Mouse (Mus musculus) midbrain, embryonic 10.5 days (tissue): ENCODE measurements around the gene Sec24b. TPM values are rescaled to one million over a fixed set of nuclear protein-coding genes. Genes with fewer than 3 reads are reported as not detected.

Experiments used
- polyA plus RNA-seq: library from polyadenylated mRNA; unstranded; fragments of >200 nt; fragmentation: Nextera tagmentation; extraction: Ambion mirVana; gene quantifications from 2 replicates; pipeline ENCODE4 v1.2.1, GENCODE M21; 2016

The Sec24b gene
- polyA plus RNA-seq, 1 experiment from 2014 or later = 32.4 TPM

Other genes starting within 250 kb of the Sec24b start
- gene Rrh, start 239.0 kb downstream of the Sec24b start, polyA plus RNA-seq = 0.11 and 0.20 TPM in 2 replicates
- gene Gar1, start 230.2 kb downstream of the Sec24b start, polyA plus RNA-seq = 89.3 and 103 TPM in 2 replicates
- gene Cfi, start 225.7 kb downstream of the Sec24b start, polyA plus RNA-seq = 0.42 and 0.52 TPM in 2 replicates
- gene Pla2g12a, start 182.9 kb downstream of the Sec24b start, polyA plus RNA-seq = 27.3 and 33.0 TPM in 2 replicates
- 67.9 and 72.2 TPM in 2 replicates for gene Casp6, start 160.1 kb downstream of the Sec24b start, polyA plus RNA-seq
- gene Mcub, start 91.3 kb downstream of the Sec24b start, polyA plus RNA-seq = 2.6 and 2.7 TPM in 2 replicates
- gene Col25a1, start 69.9 kb upstream of the Sec24b start, polyA plus RNA-seq = 1.5 and 2.4 TPM in 2 replicates